Mouse (Mus musculus) testis, postnatal 10 days (tissue): ENCODE measurements around the gene Gm2888.
"Not testable (repeated sequence)": the region's sequence is repeated elsewhere in the genome, so short reads cannot be mapped to it uniquely, and the experiment has no call there.

Source experiments
- DNase-seq: peaks from one replicate; pipeline ENCODE4 v3.0.0; 2021; ENCODE audit warnings: low spot score

Gm2888 gene

DNA sequence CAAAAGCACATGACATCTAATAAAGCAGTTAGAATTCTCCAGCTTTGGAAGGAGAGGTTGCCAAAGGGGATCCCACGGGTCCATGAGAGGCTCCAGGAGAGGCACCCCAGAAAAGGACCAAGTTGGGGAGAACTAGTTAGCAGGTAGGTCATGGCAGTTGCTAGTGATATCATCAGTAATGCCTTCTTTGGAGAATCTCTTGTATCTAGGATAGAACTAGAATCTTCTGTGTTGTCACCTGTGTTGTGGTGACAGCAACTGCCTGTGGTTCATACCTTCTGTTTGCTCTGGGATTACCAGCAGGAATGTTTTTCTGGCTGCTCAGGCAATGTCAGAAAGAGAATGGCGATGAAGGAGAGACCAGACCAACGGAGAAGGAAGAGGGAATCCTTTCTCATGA, at the start of gene Gm2888:
Gm2888 (plus strand) TSS at position 301 of the 400 bp plus-strand sequence.
- DNase-seq, result not testable (repeated sequence)

DNA sequence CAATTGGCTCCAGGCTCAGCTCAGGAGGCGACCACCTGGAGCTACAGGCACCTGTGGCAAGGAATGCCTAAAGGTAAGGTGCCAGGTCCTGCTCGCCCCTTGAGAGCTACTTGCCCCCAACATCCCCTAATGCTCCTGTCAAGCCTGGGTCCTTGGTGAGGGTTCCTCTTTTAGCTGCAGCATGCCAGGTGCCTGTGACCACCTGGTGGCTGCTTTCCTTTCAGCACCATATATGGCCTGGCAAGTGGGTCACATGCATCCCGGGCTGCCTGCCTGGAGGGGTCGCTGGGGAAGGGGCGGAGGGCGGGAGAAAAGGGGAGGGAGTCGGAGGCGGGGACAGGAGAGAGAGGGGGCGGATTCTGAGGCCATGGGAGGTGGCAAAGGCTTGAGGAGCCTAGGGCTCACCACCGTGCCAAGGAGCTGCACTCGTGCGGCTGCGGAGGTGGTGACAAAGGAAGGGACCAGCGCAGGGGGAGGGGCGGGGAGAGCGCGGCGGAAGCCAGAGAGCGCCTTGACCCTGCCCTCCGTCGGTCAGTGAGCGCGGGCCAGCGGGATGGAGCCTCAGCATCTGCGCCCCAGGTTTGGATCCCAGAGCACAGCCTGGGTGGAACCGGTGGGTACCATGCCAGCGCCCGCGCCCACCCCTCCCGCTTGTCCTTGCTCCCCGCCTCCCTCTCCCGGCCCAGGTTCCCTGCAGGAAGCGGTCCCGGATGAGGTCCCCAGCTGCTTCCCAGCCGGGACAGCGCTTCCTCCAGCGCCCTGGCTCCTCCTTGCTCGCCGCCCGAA, 19.1 kb downstream of the Gm2888 start, which contains the start of gene Gm2897:
Gm2897 (plus strand) TSS at position 559 of the 786 bp plus-strand sequence.
- peak; percentile 35 for DNase-seq

DNA sequence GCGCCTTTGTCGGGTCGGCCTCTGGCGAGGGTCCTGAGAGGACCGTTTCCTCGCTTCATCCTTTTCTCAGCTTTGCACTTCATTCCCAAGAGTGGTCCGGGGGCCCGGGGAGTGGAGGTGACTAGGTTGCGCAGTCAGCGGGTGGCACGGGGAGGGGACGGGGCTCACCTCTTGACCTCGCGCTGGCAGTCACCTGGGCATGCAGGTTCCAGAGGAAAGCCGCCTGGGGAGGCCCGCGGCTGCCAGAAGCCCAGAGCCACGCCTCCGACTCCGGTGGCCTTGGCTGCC, 19.7 kb downstream of the Gm2888 start:
- DNase-seq, result peak; percentile 40

GRCm38 (mm10) chr14:3050087-3050486, 20.3 kb downstream of the Gm2888 start:
- not testable (repeated sequence) for DNase-seq
